Mouse (Mus musculus): ENCODE data around the gene Defb22. TPM values are rescaled to one million over a fixed set of nuclear protein-coding genes. Genes with fewer than 3 reads are reported as not detected.
A peak's percentile ranks its signal among the peaks of the same experiment; 100 is the strongest.

The Defb22 gene
- polyA plus RNA-seq, 1 experiment = not detected

DNA sequence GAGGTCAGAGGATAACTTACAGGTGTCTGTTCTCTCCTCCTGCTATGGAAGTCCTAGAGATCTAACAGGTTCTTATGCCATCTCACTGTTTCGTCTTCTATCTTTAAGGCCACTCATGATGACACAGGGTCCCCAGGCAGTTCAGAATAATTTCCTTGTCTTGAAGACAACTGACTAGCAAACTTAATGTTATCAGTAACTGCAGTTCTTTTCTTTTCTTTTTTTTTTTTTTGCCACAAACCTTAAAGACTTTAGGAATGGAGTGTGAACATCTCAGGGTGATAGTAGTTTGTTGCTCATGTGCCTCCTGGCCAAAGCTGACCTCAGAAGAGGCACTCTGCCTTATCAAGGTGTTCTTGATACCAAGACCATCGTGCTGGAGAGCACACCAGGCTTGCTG lies 43.3 kb downstream of the Defb22 start:
- TF ChIP-seq CTCF (IDR thresholded peaks at IDR 0.05; ENCODE audit: borderline replicate concordance, insufficient read depth, low read length) (no peak), POLR2A (IDR thresholded peaks at IDR 0.05; ENCODE audit: low read depth, low read length) (no peak)
- no peak overlapping the region for H3K4me3 ChIP-seq (ENCODE audit: insufficient read depth, low read length)
- H3K4me1 ChIP-seq (ENCODE audit: control insufficient read depth, insufficient read depth, low read length) = no peaks in the 10 kb centered on the region
- H3K27ac ChIP-seq (ENCODE audit: insufficient read depth, low read length) = no peak overlapping the region

DNA sequence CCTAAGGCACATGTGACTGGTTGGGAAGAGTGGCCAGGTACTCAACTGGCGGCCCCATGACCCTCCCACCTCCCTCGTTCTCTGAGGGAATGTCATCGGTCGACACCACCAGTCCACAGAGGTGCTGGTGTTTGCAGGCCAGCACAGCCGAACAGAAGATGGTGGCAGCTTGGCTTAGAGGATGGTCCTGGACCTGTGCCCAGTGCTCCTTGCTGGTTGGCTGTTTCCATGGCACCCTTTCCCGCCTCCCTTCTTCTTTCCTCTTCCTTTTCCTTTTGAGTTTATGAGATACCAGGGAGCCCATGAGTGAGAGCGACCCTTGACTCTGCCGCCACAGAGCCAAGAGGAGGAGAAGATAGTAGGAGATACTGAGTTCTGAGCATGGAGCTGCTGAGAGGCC lies 46.7 kb downstream of the Defb22 start:
- no peak overlapping the region for H3K4me3 ChIP-seq (ENCODE audit: insufficient read depth, low read length)
- H3K27ac ChIP-seq (ENCODE audit: insufficient read depth, low read length) = no peak overlapping the region
- TF ChIP-seq CTCF (IDR thresholded peaks at IDR 0.05; ENCODE audit: borderline replicate concordance, insufficient read depth, low read length) (no peak), POLR2A (IDR thresholded peaks at IDR 0.05; ENCODE audit: low read depth, low read length) (no peak)
- H3K4me1 ChIP-seq (ENCODE audit: control insufficient read depth, insufficient read depth, low read length) = no peaks in the 10 kb centered on the region

DNA sequence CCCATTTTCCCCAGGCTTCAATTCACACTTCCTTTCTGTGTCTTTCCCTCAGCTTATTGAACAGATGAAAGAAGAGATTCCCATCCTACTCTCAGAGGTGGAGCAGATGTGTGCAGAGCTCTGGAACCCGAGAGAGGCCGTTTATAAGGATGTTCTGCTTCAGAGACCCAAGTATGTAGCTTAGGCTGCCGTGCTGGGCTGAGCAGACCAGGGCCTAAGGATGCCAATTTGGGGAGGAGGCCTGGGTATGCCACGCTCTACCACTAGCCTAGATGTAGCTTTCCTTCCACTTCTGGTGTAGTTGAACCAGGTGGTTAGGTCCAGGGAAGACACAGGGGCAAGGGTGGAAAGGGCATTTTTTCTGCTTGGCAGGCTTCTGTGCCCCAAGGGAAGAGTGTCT lies 47.6 kb downstream of the Defb22 start:
- TF ChIP-seq POLR2A (IDR thresholded peaks at IDR 0.05; ENCODE audit: low read depth, low read length) (no peak), CTCF (IDR thresholded peaks at IDR 0.05; ENCODE audit: borderline replicate concordance, insufficient read depth, low read length) (no peak)
- Histone ChIP-seq H3K4me3 (ENCODE audit: insufficient read depth, low read length) (no peak overlapping the region), H3K4me1 (ENCODE audit: control insufficient read depth, insufficient read depth, low read length) (no peaks in the 10 kb centered on the region), H3K27ac (ENCODE audit: insufficient read depth, low read length) (no peak overlapping the region)

- Histone ChIP-seq H3K4me3 (ENCODE audit: insufficient read depth, low read length) (no peak overlapping the region), H3K4me1 (ENCODE audit: control insufficient read depth, insufficient read depth, low read length) (no peaks in the 10 kb centered on the region), H3K27ac (ENCODE audit: insufficient read depth, low read length) (no peak overlapping the region)
- no peak for TF ChIP-seq POLR2A (IDR thresholded peaks at IDR 0.05; ENCODE audit: low read depth, low read length)
- TF ChIP-seq CTCF (IDR thresholded peaks at IDR 0.05; ENCODE audit: borderline replicate concordance, insufficient read depth, low read length) = no peak
Measured at GRCm38 (mm10) chr2:152439833-152440232, 50.1 kb downstream of the Defb22 start.

DNA sequence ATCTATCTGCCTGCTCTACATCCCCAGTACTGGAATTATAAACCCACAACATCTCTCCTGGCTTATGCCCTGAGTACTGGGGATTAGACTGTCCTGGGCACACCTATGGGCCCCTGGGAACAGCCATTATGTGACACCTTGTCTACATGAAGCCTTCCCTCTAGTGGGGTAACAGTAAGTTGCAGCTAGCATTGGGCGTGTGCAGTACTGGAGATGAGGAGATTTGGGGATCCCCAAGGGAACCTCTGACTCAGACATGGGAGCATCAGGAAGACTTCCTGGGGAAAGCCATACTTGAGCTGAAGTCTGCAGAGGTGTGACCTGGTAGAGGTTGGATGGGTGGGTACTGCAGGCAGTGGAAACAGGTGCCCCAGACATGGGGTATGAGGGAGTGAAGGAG lies 51.0 kb downstream of the Defb22 start:
- no peaks in the 10 kb centered on the region for H3K4me1 ChIP-seq (ENCODE audit: control insufficient read depth, insufficient read depth, low read length)
- H3K4me3 ChIP-seq (ENCODE audit: insufficient read depth, low read length) = no peak overlapping the region
- TF ChIP-seq CTCF (IDR thresholded peaks at IDR 0.05; ENCODE audit: borderline replicate concordance, insufficient read depth, low read length) = no peak
- no peak for TF ChIP-seq POLR2A (IDR thresholded peaks at IDR 0.05; ENCODE audit: low read depth, low read length)
- H3K27ac ChIP-seq (ENCODE audit: insufficient read depth, low read length) = no peak overlapping the region

DNA sequence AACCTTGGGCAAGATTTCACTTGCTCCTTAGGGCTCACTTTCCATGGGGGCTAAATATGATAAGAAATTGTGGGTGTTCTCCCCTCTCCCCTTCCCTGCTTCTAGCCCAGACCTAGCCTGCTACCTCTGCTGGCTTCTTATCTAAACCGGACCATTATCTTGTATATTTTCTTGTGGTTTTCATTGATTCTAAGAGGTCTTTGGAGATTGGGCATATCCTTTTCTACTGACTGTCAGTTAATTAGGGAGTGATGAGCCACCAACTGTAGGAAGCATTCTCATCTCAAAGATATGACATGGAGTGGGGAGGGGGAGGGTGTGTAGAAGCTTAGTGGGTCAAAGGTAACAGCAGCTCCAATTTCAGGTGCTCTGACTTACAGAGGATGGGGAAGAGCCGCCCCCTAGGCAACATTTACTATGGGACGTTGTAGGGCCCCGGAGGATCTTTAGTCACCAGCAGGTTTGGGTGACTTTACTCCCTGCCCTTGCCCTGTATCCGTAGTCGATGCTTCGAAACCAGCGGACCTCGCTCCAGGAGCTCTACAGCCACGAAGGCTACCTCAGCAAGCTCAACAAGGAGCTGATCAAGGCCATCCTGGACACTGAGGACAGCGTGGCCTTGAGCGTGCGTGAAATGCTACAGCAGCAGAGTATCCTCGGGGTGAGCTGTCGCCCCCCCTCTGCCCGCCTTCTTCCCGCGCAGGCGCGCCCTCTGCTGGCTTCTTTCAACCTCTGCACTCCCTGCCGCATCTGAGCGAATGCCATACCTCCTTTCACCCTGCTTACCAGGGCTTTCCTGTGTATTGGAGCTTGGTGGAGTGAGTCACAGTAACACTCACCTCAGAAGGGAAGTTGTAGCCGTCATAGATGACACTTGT lies 52.7 kb downstream of the Defb22 start:
- Histone ChIP-seq H3K27ac (ENCODE audit: insufficient read depth, low read length) (no peak overlapping the region), H3K4me3 (ENCODE audit: insufficient read depth, low read length) (no peak overlapping the region), H3K4me1 (ENCODE audit: control insufficient read depth, insufficient read depth, low read length) (no peaks in the 10 kb centered on the region)
- TF ChIP-seq POLR2A (IDR thresholded peaks at IDR 0.05; ENCODE audit: low read depth, low read length) (no peak), CTCF (IDR thresholded peaks at IDR 0.05; ENCODE audit: borderline replicate concordance, insufficient read depth, low read length) (peak; percentile 75)

- no peaks in the 10 kb centered on the region for H3K4me1 ChIP-seq (ENCODE audit: control insufficient read depth, insufficient read depth, low read length)
- TF ChIP-seq POLR2A (IDR thresholded peaks at IDR 0.05; ENCODE audit: low read depth, low read length) (no peak), CTCF (IDR thresholded peaks at IDR 0.05; ENCODE audit: borderline replicate concordance, insufficient read depth, low read length) (no peak)
- H3K4me3 ChIP-seq (ENCODE audit: insufficient read depth, low read length) = no peak overlapping the region
- H3K27ac ChIP-seq (ENCODE audit: insufficient read depth, low read length) = no peak overlapping the region
Measured at GRCm38 (mm10) chr2:152436405-152436901, 53.5 kb downstream of the Defb22 start.

Other genes with a start within 250 kb of the Defb22 start
- 61.7 and 74.1 TPM in 2 replicates for gene Tbc1d20, start 196.3 kb downstream of the Defb22 start, polyA plus RNA-seq (2011; ENCODE audit: insufficient read length, low read depth, missing spikeins)
- gene Rbck1, start 157.5 kb downstream of the Defb22 start, polyA plus RNA-seq (2011; ENCODE audit: insufficient read length, low read depth, missing spikeins) = 59.0 and 79.2 TPM in 2 replicates
- gene Trib3, start 146.1 kb downstream of the Defb22 start, polyA plus RNA-seq (2011; ENCODE audit: insufficient read length, low read depth, missing spikeins) = 49.1 and 85.1 TPM in 2 replicates
- not detected in 2 replicates for gene Nrsn2, start 113.5 kb downstream of the Defb22 start, polyA plus RNA-seq (2011; ENCODE audit: insufficient read length, low read depth, missing spikeins)
- 15.0 and 20.3 TPM in 2 replicates for gene Sox12, start 92.1 kb downstream of the Defb22 start, polyA plus RNA-seq (2011; ENCODE audit: insufficient read length, low read depth, missing spikeins)
- gene Zcchc3, start 75.1 kb downstream of the Defb22 start, polyA plus RNA-seq (2011; ENCODE audit: insufficient read length, low read depth, missing spikeins) = 9.7 and 17.6 TPM in 2 replicates
- gene 6820408C15Rik, start 74.6 kb downstream of the Defb22 start, polyA plus RNA-seq (2011; ENCODE audit: insufficient read length, low read depth, missing spikeins) = 0.30 TPM in 1 of 2 replicates, not detected in the other
- not detected in 2 replicates for gene Defb23, start 25.5 kb downstream of the Defb22 start, polyA plus RNA-seq (2011; ENCODE audit: insufficient read length, low read depth, missing spikeins)
- gene Defb20, start 13.1 kb downstream of the Defb22 start, polyA plus RNA-seq (2011; ENCODE audit: insufficient read length, low read depth, missing spikeins) = not detected in 2 replicates
- gene Defb26, start 21.6 kb upstream of the Defb22 start, polyA plus RNA-seq (2011; ENCODE audit: insufficient read length, low read depth, missing spikeins) = not detected in 2 replicates
- gene Defb28, start 28.1 kb upstream of the Defb22 start, polyA plus RNA-seq (2011; ENCODE audit: insufficient read length, low read depth, missing spikeins) = not detected in 2 replicates
- gene Defb29, start 50.0 kb upstream of the Defb22 start, polyA plus RNA-seq (2011; ENCODE audit: insufficient read length, low read depth, missing spikeins) = not detected in 2 replicates
- gene Gm17416, start 79.2 kb upstream of the Defb22 start, polyA plus RNA-seq (2011; ENCODE audit: insufficient read length, low read depth, missing spikeins) = not detected in 2 replicates
- not detected in 2 replicates for gene Defb21, start 82.6 kb upstream of the Defb22 start, polyA plus RNA-seq (2011; ENCODE audit: insufficient read length, low read depth, missing spikeins)
- gene Defb19, start 90.2 kb upstream of the Defb22 start, polyA plus RNA-seq (2011; ENCODE audit: insufficient read length, low read depth, missing spikeins) = not detected in 2 replicates
- not detected in 2 replicates for gene Defb45, start 109.3 kb upstream of the Defb22 start, polyA plus RNA-seq (2011; ENCODE audit: insufficient read length, low read depth, missing spikeins)
- not detected in 2 replicates for gene Defb36, start 114.2 kb upstream of the Defb22 start, polyA plus RNA-seq (2011; ENCODE audit: insufficient read length, low read depth, missing spikeins)
- 1.9 and 2.0 TPM in 2 replicates for gene Defb25, start 132.9 kb upstream of the Defb22 start, polyA plus RNA-seq (2011; ENCODE audit: insufficient read length, low read depth, missing spikeins)
- gene Rem1, start 136.8 kb upstream of the Defb22 start, polyA plus RNA-seq (2011; ENCODE audit: insufficient read length, low read depth, missing spikeins) = 3.9 and 4.3 TPM in 2 replicates
- gene H13, start 179.3 kb upstream of the Defb22 start, polyA plus RNA-seq (2011; ENCODE audit: insufficient read length, low read depth, missing spikeins) = 141 and 214 TPM in 2 replicates
- 19.4 and 24.5 TPM in 2 replicates for gene Mcts2, start 196.9 kb upstream of the Defb22 start, polyA plus RNA-seq (2011; ENCODE audit: insufficient read length, low read depth, missing spikeins)
- 49.1 and 67.7 TPM in 2 replicates for gene Id1, start 246.1 kb upstream of the Defb22 start, polyA plus RNA-seq (2011; ENCODE audit: insufficient read length, low read depth, missing spikeins)